Mouse (Mus musculus): ENCODE measurements around the gene Tmem132d.

Gene Tmem132d

GRCm38 (mm10) chr5:128404223-128404622 is 28.7 kb downstream of the Tmem132d start:
- no peak for DNase-seq

GRCm38 (mm10) chr5:128392372-128392771 is 40.5 kb downstream of the Tmem132d start:
- no peak for DNase-seq

- no peak for DNase-seq
Observed at GRCm38 (mm10) chr5:128389665-128390064, 43.2 kb downstream of the Tmem132d start.

GRCm38 (mm10) chr5:128388358-128389141 is 44.3 kb downstream of the Tmem132d start:
- no peak for DNase-seq

GRCm38 (mm10) chr5:128369814-128370213 is 63.1 kb downstream of the Tmem132d start:
- no peak for DNase-seq

GRCm38 (mm10) chr5:128369111-128369510 is 63.8 kb downstream of the Tmem132d start:
- DNase-seq = no peak

- DNase-seq = no peak
Observed at GRCm38 (mm10) chr5:128365261-128365985, 67.5 kb downstream of the Tmem132d start.

GRCm38 (mm10) chr5:128360946-128361675 is 71.8 kb downstream of the Tmem132d start:
- no peak for DNase-seq

- DNase-seq = peak; percentile 53
Observed at GRCm38 (mm10) chr5:128348835-128349234, 84.0 kb downstream of the Tmem132d start.

- DNase-seq = no peak
Observed at GRCm38 (mm10) chr5:128336841-128337240, 96.0 kb downstream of the Tmem132d start.

- DNase-seq = no peak
Observed at GRCm38 (mm10) chr5:128332766-128333165, 100.1 kb downstream of the Tmem132d start.

GRCm38 (mm10) chr5:128330351-128330750 is 102.5 kb downstream of the Tmem132d start:
- DNase-seq = no peak

GRCm38 (mm10) chr5:128302387-128302786 is 130.5 kb downstream of the Tmem132d start:
- DNase-seq = no peak

- peak; percentile 55 for DNase-seq
Observed at GRCm38 (mm10) chr5:128291191-128291590, 141.7 kb downstream of the Tmem132d start.

- DNase-seq = peak; percentile 11
Observed at GRCm38 (mm10) chr5:128273255-128273654, 159.6 kb downstream of the Tmem132d start.

- no peak for DNase-seq
Observed at GRCm38 (mm10) chr5:128267366-128267765, 165.5 kb downstream of the Tmem132d start.

- DNase-seq = no peak
Observed at GRCm38 (mm10) chr5:128244219-128244618, 188.7 kb downstream of the Tmem132d start.

GRCm38 (mm10) chr5:128236638-128237335 is 196.1 kb downstream of the Tmem132d start:
- peak; percentile 29 for DNase-seq

GRCm38 (mm10) chr5:128235611-128236010 is 197.3 kb downstream of the Tmem132d start:
- DNase-seq = no peak

- DNase-seq = peak; percentile 57
Observed at GRCm38 (mm10) chr5:128233101-128233500, 199.8 kb downstream of the Tmem132d start.

- peak; percentile 72 for DNase-seq
Observed at GRCm38 (mm10) chr5:128218281-128218680, 214.6 kb downstream of the Tmem132d start.

GRCm38 (mm10) chr5:128211125-128211524 is 221.8 kb downstream of the Tmem132d start:
- DNase-seq = no peak

GRCm38 (mm10) chr5:128205716-128206115 is 227.2 kb downstream of the Tmem132d start:
- peak; percentile 60 for DNase-seq
